Mouse (Mus musculus) adrenal gland, adult 18-20 months (tissue): ENCODE data around the gene Msh5. TPM values are rescaled to one million over a fixed set of nuclear protein-coding genes. Genes with fewer than 3 reads are reported as not detected.

ENCODE experiments used
- DNase-seq, 2 experiments: peaks; one replicate each; pipeline ENCODE4 v3.0.0; 2021 to 2022; ENCODE audit warnings: low spot score in 2 of 2
- total RNA-seq, 2 experiments: library from RNA; stranded (reverse); gene quantifications; 1 replicate in 1 of 2; 2 replicates in 1 of 2; pipeline ENCODE4 v1.2.3; 2021

Msh5 gene
- total RNA-seq, 2 experiments from 2014 or later = 1.1 to 1.3 TPM

DNA sequence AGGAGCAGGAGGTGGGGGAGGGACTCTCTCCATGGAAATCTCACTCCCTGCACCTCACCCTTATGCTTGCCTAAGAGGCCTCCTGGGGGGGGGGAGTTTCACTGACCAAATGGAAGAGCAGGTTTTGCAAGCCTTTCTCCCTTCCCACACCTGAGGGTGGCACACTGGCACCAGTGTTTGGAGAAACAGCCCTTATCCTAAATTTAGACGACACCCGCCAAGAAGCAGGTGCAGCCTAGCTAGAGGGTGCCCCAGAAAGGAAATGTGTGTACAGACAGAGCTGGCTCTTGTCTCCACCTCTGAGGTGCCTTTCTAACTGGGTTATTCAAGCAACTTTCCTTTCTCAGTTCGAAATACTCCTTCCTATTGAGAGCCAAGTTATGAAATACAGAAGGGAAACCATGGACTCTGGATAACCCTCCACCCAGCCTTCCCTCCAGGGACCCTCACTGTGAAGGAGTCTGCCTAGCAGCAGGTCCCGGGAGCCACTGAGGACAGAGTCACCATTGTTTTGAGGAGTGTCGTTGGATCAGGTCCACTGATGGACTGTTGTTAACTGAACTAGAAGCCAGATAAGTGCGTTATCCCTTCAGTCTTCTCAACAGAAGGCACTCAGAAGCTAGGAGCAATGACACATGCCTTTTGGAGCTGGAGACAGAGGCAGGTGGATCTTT, 24.1 kb upstream of the Msh5 start:
- DNase-seq = no peak

DNA sequence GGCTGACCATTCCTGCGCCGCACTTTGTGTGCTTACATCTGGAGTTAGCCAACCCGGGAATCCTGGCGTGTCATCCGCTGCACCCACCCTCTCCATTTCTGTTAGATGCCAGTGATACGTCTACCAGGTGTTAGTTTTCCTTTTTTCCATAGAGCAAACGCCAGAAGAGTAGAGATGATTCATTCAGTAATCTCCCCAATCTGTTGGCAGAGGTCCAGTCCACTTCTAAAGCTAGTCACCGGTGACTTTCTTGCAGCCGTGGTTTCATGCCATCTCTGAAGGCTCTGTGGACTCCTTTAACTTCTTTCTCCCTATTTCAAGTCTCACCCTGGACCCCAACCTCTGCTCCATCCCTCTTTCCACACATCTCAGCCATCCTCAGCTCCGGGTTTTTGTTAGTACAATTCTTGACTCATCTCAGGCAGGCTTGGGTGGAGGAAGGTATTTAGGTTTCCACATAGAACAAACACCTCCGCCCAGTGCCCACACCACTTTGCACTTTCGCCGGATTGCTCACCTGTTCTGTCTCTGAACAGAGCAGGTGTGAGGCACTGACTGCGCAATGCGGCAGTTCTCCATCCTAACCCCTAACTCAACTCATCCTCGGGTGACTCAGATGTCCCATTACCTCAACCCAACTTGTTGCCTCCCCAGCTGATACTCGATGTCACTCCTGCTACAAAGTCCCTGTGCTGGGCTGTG, 21.8 kb upstream of the Msh5 start:
- DNase-seq = no peak

DNA sequence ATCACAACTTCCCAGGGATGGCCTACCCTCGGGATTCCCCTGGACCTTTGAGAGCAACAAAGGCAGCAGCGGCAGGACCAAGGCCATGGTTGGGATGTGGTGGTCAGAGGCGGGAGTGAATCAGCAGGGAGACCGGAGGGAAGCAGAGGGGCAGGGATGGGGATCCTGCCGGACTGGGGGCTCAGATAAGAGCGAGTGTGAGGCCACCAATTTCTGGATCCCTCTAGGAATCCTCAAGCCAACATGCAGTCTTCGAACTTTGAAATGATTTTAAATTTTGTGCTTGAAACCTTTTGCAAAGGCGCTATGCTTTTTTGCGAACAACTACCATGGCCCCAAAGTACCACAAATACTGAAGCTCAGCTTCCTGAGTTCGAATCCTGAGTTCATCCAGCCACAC, 19.5 kb upstream of the Msh5 start, which contains the start of gene Mpig6b:
Gene Mpig6b (minus strand): TSS at position 101 of the 400 bp plus-strand sequence.
- DNase-seq = no peak

- no peak for DNase-seq
Measured at GRCm38 (mm10) chr17:35064951-35065947, 18.7 kb upstream of the Msh5 start, which contains the start of gene Ly6g6c. Gene Ly6g6c (plus strand): TSS chr17:35065388.

GRCm38 (mm10) chr17:35064378-35064877, 17.9 kb upstream of the Msh5 start:
- no peak for DNase-seq

DNA sequence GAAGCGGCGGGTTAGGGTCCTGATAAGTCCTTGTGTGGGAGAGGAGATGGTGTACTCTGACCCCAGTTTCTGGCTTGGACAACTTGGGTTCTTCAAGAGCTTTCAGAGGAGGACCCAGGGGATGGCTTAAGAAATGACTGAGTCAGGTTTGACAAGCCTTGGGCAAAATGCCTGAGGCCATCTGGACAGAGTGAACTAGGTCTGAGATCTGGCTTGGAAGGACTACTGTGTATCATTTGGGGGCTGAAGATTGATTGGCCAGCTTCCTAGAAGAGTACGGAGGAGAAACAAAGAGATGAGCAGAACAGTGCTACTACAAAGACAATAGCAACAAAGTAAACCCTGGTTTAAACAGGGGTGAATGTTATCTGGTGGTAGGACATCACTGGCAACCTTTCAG, 16.9 kb upstream of the Msh5 start:
- no peak for DNase-seq

GRCm38 (mm10) chr17:35061299-35061698, 14.8 kb upstream of the Msh5 start:
- DNase-seq = no peak

DNA sequence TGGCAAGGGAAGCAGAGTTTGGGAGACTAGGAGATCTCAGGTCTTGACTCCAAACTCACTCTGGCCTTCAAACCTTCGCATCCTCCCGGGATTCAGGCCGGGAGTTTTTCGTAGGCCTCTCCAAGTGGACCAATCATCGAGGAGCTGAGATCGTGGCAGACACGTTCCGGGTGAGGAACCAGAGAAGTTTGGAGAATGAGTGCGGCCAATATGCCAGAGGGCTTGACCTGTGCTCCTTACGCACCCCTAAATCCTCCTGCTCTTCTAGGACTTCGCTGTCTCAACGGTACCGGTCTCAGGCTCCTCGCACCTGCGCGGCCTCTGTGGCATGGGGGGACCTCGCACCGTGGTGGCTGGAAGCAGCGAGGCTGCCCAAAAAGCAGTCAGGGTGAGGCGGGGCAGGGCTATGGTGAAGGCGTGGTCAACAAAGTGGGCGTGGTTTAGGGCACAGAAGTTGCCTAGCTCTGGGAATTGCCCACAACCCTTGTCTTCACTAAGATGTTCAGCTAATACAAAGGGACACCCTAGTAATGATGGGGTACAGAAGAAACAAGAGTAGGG, 14.3 kb upstream of the Msh5 start:
- DNase-seq = no peak

GRCm38 (mm10) chr17:35060071-35060470, 13.5 kb upstream of the Msh5 start:
- no peak for DNase-seq

DNA sequence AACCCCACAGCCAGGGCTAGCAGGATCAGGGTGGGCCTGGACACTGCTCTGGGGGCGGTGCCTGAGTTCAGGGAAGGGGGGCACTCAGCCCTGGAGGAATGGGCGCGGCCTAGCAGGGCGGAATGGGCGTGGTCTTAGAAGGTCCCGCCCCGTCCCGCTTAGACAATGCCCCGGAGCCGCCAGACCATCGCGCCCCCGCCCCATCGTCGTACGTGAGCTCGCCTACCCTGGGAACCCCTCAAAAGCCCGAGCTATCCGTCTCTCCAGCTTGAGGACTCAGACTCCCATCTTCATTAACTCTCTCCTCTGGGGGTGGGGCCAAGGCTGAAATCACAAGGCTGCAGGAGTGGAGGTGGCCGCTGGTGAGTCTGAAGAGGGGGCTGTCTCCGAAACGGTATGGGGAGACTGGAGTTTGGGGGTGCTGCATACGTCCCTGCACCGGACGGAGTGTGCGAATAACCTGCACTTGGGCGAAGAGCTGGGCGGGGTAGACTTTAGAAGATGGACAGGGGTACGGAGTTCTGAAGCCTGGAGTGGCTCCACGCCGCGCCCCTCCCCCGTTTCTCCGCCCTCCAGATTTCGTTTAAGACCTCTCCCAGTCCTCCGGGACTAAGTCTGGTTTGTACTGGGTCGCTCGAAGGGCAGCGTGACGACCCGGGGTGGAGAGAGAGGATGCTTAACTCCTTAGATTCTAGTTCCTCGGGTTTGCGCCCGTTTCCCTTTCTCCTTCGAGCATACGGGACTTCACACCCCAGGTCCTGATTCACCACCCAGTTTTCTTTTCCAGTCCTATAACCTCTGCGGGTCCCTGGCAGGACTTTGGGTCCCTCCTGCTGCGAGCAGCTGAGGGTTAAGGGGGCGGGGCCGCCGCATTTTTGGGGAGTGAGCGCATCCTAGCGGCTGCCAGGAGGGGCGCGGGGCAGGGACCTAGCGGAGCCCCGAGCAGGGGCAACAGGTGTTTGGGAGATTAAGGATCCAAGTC, 12.7 kb upstream of the Msh5 start, which contains the start of gene Ddah2:
Gene Ddah2 (plus strand): TSS at position 125 of the 982 bp plus-strand sequence.
- peak; percentile 80 to 84 for DNase-seq

DNA sequence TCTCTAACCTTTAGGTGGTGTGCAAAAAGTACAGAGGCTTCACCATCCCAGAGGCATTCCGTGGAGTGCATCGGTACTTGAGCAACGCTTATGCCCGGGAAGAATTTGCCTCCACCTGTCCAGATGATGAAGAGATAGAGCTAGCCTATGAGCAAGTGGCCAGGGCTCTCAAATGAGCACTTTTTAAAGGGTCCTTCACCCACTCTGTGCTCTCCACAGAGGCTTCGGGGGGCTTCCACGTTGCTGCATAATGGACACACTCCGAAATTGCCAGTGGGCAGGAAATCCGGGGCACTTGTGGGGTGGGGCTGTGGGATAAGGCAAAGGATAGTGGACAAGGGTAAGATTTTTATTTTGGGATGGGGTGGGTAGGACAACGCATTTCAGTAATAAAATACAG, 11.8 kb upstream of the Msh5 start:
- no peak for DNase-seq

GRCm38 (mm10) chr17:35057090-35057489, 10.5 kb upstream of the Msh5 start:
- no peak for DNase-seq

DNA sequence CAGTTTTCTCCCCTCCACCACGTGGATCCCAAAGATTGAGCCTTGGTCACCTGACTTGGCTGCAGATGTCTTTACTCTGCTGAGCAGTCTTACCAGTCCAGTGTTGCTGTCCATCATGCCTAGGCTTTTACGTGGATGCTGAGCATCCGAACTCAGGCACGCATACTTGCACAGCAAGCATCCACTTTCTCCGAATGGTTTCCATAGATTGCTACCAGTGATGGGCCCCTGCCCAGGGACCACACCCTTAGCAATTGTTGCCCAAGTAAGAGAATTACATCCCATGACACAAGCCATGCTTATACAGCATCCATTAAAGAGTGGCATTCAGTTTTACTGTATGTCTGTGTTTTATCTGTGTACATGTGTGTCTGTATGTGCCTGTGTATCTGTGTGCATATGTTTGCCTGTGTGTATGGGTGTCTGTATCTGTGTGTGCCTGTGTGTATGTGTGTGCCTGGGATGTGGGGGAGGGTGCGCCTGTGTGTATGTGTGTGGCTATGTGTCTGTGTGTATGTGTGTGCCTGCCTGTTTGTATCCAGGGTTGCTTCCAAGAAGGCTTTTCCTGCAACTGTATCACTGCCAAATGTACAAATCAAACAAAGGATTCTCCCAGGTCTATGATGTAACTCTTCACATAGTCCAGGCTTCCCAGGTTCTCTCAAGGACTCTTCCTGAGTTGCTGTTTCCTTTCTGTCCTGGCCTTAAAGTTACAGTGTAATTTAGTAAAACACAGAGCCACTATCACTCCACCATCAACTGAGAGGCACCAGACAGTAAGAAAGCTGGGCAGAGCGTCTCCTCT, 9.3 kb upstream of the Msh5 start:
- no peak for DNase-seq

- no peak for DNase-seq
Measured at GRCm38 (mm10) chr17:35052271-35052798, 5.8 kb upstream of the Msh5 start.

GRCm38 (mm10) chr17:35051156-35052086, 4.9 kb upstream of the Msh5 start:
- peak; percentile 50 to 63 for DNase-seq

GRCm38 (mm10) chr17:35050126-35050750, 3.7 kb upstream of the Msh5 start:
- peak; percentile 68 to 72 for DNase-seq

DNA sequence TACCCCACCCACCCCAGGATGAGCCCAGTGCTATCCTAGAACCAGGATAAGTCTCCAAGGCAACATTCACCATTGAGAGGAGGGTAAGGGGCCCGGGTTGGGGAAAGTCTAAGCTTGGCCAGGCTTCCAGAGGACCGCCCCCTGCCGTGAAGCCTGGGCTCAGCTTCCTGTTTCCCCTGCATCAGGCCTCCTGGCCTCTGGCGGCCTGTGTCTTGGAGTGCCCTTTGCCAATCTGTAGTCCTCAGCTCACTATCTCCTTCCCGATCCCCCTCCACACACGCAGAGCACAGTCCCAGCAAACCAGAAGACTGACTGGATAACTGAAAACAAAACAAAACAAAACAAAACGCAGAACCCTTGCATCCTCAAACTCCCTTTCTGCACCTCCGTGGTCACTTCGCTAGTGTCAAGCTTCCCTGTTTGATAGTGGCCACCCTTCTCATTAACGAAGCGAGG, 3.0 kb upstream of the Msh5 start, which contains the start of gene Clic1:
Gene Clic1 (plus strand): TSS at position 406 of the 456 bp plus-strand sequence.
- peak in 1 of 2 experiments; percentile 50 for DNase-seq
